Mouse (Mus musculus): ENCODE data around the gene Abcb8.

Abcb8 gene

DNA sequence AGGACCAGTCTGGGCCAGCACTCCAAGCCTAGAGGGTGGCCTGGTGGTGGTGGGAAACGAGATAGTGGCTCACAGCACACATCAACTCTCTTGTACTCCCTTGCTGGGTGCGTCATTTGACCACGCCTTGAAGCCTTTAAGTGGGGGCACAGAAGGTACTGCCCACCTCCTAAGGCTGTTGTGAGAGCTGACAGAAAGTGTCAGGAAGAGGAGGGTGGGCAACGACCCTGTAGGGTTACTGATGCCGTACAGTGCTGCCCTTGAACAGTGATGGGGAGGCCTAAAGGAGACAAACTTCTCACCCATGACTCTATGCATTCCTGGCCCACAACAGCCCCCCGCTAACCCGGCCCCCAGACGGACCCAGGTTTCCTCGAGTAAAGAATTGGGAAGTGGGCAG lies 27.0 kb upstream of the Abcb8 start:
- no peak for DNase-seq (ENCODE audit: low spot score in 2 of 2)

DNA sequence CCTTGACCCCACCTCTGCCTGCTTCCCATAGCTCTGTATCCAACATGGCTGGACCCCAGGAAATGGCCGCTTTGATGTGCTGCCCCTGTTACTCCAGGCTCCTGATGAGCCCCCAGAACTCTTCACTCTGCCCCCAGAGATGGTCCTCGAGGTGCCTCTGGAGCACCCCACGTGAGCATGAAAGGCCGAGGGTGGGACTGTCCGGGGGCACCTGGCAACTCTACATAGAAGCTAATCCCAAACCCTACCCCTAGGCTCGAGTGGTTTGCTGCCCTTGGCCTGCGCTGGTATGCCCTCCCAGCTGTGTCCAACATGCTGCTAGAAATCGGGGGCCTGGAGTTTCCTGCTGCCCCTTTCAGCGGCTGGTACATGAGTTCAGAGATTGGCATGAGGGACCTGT lies 23.7 kb upstream of the Abcb8 start:
- no peak for DNase-seq (ENCODE audit: low spot score in 2 of 2)

DNA sequence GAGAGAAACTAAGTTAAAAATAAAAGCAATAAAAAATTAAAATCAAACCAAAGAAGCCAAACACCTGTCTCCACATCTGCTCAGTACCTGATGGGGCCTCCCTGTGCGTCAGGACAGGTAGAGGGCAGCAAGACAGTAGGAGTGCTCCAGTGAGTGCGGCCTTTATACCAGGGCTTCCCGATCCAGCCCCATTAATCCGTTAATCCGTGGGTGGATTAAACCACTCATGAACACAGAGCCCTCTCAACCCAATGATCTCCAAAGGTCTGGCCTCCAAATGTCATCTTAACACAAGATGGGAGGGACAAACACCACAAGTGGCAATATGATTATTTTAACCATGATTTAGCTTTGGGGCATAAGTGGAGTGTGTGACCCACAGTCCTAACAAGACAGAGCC lies 19.7 kb upstream of the Abcb8 start:
- DNase-seq (ENCODE audit: low spot score in 2 of 2) = no peak

DNA sequence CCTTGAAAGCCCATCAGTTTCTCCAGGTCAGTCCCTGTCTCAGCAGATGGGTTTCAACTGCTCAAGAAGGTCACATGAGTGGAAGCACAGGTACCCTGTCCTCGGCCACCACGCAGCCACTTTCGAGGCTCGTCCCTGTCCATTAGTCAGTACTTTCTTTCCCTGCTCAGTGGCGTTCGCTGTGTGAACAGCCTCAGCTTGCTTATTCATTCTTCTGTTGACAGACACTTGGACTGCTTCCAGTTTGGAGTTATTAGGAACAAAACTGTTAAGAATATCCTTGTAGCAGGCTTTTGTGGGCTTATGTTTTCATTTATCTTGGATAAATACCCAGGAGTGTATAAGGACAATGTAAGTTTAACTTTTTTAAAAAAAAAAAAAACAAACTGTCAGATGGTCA lies 19.2 kb upstream of the Abcb8 start:
- DNase-seq (ENCODE audit: low spot score in 2 of 2) = no peak

DNA sequence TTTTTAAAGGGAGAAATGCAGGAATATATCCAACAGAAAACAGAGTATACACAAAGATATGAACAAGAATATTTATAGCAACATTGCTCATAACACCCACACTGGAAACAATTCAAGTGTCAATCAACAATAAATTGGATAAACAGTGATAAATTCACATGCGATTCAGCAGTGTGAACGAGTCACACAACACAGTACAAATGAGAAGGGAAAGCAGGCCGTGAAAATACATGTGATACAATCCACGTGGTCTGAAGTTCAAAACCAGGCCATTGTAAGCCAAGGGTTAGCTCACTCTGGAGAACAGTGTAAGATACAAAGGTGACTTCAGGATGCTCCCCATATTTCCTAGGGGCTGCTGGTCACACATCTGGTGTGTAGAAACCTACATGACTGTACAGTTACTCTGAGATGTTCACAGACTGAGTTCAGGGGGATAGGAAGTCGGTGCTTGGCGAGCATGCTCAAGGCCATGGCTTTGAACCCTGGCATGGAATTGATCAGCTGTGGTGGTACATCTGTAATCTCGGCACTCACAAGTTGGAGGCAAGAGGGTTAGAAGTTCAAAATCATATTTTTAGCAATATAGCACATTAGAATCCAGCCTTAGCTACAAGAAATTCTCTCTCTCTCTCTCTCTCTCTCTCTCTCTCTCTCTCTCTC lies 18.7 kb upstream of the Abcb8 start:
- DNase-seq (ENCODE audit: low spot score in 2 of 2) = no peak

DNA sequence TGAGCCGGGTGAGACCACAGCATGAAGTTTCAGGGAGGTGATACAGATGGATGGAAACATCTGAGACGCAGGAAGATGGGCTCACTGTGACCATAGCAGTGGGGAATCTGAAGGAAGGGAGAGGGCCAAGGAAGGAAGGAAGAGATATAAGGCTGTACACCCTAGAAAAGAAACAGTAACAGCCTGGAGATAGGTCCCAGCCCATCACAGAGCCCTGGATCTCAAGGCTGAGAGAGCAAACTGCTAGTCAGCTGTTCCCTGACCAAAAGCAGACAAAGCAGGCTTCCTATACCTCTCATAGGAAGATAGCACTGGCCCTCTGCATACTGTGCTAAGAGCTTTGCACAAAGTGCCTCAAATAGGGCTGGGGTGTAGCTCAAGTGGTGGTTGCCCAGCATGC lies 14.8 kb upstream of the Abcb8 start:
- DNase-seq (ENCODE audit: low spot score in 2 of 2) = no peak

DNA sequence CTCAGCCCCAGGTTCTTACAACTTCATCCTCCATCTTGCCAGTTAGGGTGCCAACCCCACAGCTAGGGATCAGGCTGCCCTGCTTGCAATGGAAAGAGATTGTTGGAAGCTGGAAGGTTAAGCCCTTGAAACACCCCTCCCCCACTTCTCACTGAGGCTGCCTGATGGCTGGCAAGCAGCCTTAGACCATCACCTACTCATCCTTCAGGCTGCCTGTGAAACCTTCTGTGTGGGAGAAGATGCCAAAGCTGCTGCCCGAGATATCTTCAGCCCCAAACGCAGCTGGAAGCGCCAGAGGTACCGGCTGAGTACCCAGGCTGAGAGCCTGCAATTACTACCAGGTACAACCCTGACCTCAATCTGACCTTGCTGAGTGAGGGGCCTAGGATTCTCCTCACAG lies 14.0 kb upstream of the Abcb8 start:
- DNase-seq (ENCODE audit: low spot score in 2 of 2) = no peak

DNA sequence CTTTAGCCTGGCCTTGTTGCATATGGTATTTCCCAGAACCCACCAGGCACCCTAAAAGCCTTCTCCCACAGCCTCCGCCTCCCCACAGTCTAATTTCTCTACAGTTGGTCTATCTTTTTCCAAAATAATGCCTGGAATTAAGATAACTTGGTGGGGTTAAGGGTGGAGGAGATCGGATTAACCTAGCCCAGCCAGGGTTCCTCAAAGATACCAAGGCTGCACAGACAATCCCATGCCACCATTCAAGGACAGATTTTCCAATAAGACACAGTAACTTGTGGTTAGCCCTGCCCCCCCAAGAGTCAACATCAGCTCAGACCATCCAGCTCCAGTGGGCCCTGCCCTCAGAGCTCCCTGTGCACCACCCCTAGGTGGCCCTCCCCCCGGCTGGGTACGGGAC lies 13.0 kb upstream of the Abcb8 start:
- no peak for DNase-seq (ENCODE audit: low spot score in 2 of 2)

DNA sequence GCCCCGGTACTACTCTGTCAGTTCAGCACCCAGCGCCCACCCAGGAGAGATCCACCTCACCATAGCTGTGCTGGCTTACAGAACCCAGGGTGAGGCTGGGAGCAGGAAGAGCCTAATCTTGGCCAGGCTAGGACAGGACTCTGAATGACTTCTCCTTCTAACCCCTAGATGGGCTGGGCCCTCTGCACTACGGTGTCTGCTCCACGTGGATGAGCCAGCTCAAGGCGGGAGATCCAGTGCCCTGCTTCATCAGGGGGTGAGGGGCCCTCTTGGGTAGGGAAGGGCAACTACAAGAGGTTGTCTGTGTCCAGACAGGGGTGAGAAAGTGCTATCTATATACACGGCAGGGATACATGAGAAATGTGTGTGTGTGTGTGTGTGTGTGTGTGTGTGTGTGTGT lies 12.0 kb upstream of the Abcb8 start:
- DNase-seq (ENCODE audit: low spot score in 2 of 2) = no peak

DNA sequence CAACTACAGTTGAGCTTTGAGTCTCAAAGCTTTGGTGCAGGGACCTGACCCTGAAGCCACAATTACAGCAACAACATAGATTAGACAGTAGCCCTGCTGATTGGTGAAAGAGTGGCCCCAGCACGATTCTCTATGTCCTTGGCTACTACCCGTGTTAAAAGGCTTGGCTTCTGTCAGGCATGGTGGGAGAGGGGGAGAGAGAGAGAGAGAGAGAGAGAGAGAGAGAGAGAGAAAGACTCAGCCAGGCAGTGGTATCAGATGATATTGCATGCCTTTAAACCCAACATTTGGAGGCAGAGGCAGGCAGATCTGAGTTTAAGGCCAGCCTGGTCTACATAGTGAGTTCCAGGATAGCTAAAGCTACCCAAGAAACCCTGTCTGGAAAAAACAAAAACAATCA lies 11.5 kb upstream of the Abcb8 start:
- no peak for DNase-seq (ENCODE audit: low spot score in 2 of 2)

DNA sequence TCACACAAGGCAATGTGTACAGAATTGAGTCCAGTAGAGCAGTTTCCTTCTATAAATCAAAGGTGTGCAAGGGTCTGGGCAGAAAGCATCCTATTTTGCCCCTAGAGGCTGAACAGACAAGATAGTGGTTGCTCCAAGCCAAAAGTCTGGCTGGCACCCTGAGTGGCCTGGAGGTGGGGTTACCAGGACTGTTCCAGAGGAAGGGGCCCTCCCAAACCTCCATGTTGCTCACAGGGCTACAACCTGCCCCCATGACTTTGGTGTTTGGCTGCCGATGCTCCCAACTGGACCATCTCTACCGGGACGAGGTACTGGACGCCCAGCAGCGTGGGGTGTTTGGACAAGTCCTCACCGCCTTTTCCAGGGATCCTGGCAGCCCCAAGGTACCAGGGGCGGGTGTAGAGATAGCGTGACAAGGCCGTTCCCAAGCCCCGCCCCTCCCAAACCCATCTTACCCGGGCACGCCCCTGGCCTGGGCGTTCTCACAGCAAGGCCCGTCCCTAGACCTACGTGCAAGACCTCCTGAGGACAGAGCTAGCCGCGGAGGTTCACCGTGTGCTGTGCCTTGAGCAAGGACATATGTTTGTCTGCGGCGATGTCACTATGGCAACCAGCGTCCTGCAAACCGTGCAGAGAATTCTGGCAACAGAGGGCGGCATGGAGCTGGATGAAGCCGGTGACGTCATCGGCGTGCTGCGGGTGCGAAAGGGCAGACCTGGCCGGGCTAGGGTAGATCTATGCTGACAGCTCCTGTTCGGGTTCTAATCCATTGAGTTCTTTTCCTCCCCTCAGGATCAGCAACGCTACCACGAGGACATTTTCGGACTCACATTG lies 10.2 kb upstream of the Abcb8 start:
- DNase-seq (ENCODE audit: low spot score in 2 of 2) = peak; percentile 83 to 91

DNA sequence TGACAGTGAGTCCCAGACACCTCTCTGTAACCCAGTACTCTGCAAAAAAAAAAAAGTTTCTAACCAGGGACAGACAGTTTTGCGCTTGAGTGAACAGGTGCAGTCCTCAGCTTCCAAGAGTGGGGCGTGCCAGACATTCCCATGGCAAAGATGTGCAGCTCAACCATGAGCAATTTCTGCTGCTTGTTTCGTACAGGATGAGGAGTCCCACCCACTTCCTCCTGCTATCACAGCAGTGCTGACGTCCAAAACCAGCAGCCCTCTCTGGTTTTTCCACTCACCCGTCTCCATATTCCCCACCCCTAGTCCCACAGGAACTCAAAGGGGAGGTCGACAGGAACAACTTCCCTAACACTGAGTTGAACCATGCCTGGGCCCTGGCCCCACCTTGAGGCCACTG lies 9.1 kb upstream of the Abcb8 start:
- DNase-seq (ENCODE audit: low spot score in 2 of 2) = no peak

DNA sequence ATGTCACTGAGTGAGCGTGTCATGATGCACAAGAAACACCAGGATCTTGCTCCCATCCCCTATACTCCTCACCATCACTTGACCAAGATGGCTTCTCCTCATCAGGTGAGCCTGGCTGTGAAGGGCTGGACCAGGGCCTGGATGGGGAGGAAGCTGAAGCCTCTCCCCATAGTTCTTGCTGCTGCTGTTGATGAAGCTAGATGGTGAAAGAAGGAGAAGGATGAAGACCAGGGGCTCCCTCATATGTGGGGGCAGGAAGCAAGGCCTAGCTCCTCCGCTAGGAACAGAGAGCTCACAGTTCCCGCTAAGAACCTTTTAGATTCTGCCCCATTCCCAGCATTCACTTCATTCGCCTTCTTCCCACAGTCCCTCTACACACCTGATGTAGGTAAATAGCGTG lies 8.1 kb upstream of the Abcb8 start:
- DNase-seq (ENCODE audit: low spot score in 2 of 2) = no peak

DNA sequence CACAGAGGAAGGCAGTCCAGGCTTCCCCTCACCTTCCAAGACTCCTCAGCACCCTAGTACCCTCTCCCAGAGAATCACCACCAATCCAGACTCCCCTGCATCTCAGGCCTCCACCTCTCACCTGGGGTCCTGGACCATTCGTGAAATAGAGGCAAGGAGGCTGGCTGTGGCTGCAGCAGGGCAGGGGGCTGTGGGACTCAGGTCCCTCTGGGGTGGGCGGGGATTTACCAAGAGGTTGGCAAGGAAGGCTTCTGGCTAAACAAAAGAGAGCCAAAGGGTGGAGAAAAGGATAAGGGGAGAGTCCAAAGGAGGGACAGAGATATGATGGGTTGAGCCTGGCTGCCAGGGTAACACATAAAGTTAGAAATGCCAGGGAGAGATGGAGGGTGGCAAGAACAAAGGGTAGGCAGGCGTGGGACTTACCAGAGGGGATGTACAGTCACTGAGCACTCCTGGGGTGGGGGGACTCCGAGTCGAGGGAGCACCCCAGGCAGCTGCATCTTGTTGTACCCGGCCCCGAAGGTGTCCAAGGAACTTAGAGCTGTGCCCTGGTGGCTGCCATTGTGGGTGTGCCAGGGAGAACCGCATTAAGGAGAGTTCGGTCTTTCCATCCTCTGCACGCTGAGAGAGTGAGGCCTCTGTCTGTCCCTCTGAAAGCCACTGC lies 7.4 kb upstream of the Abcb8 start:
- DNase-seq (ENCODE audit: low spot score in 2 of 2) = no peak

DNA sequence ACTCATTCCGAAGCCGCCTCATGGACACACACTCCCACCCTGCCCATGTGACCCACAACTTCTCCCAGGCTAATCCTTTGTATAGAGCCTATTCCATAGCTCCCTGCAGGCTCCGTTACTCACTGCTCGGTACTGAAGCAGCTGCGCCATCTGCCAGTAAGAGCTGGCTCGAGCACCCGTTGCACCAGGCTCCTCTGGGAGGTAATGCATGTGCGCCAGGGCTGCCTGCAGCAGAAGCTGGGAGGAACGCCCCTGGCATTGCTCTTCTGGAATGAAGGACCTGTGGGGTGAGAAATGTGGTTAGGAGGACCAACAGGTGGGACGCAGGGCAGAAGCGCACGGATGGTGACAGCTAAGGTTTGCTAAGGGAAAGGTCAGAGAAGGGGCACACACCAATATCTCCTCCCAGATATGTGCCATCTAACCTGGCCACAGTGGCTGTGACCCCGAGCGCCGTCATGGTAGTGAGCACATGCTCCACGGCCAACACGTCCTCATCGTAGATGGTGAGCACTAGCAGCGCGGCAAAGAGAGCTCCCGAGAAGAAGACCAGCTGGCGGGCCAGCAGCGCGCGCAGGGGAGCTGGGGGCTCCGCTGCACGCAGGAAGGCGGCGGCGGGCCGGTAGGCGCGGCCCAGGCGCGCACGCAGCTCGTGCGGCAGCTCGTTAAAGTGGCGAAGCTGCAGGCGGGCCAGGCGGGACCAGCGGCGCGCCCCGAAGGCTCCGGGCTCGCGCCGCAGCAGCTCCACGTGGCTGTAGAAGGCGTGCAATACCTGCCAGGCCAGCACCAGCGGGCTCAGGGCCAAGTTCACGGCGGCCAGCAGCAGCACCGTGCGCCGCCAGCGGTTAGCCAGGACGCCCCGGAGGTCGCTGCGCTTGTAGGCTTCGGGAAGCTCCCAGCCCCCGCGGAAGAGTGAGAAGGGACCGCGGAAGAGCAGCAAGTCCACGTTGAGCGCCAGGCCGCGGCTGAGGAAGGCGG lies 5.9 kb upstream of the Abcb8 start:
- peak; percentile 22 to 50 for DNase-seq (ENCODE audit: low spot score in 2 of 2)

DNA sequence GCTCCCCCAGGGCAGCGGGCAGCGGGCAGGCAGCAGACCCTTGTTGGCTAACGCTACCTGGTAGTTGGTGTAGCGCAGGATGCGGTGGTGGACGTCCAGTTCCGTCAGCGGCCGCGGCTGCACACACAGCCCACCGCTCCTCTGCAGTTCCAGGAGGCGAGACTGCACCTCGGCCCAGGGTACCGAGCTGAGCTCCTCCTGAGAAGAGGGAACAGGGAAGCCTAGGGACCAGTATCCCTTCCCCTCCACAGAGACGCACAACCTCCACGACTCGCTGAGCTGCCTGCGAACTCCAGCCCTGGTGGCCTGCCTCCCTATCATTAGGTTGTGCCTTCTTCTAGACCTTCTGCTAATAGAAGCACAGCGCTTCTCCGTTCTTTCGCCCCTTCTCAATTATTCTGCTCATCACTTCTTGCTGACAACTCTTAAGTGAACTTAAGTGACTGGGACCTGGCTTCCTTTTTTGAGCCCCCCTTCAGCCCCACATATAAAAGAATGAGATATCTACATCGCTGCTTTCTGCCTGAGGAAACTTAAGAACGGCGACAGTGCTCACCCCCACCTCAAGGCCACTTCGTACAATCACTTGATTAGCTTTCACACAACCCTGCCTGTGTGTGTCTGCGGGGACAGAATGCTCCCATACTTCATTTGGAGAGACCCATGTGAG lies 5.1 kb upstream of the Abcb8 start:
- DNase-seq (ENCODE audit: low spot score in 2 of 2) = no peak

DNA sequence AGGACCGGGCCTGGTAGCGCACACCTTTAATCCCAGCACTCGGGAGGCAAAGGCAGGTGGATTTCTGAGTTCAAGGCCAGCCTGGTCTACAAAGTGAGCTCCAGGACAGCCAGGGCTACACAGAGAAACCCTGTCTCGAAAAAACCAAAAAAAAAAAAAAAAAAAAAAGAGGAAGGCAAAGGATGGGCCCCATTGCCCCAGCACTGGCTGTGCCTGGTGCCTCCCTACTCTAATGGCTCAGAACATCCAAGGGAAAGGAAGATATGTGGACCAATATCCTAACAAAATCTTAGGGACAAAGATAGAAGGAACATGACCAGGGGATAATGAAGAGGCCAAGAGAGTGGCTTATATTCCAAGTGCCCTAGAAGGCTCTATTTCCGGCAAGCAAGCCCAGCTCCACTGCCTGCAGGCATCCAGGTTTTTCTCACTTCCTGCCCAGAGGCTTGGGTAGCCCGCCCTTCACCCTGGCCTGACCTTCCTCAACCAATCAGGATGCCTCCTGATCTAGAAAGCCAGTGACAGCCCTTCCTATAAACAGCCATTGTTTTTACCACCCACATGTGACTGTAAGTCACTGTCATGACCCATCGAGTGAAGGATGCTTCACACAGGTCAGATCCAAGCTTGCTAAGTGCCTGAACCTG lies 4.3 kb upstream of the Abcb8 start:
- peak; percentile 30 to 47 for DNase-seq (ENCODE audit: low spot score in 2 of 2)

DNA sequence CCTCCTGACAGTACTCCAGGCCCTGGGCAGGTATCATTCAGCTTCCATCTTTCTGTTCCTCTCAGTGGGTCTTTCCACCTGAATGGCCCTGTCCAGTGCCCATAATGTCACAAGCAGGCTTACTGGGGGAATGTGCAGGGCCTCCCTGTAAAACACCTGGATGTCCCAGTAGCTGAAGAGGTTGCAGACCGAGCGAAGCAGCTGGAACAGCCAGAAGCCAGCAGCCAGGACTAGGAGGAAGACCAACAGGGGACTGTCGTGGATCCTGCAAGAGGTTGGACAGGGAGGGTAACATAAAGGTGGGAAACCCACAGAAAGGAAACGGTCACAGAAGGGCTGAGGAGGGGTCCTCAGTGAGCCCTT lies 3.8 kb upstream of the Abcb8 start:
- no peak for DNase-seq (ENCODE audit: low spot score in 2 of 2)

DNA sequence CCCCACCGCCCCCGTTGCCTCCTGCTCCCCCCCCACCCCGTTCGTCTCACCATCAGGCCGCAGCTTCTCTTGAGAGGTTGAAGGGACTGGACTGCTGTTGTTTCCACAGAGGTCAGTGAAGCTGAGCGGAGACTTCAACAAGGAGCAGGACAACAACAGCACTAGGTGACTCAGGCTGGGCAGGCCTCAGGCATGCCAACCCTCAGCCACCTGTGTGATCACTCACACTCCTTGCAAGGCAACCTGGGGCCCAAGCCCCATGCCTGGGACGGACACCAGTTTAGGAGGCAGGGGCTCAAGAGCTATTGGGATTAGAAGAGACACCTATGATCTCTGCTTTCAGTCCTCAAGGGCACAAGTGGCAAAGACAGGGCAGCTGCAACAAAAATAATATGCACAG lies 1.6 kb upstream of the Abcb8 start, which contains the start of gene Atg9b:
Atg9b (minus strand) TSS at position 280 of the 400 bp plus-strand sequence.
- DNase-seq (ENCODE audit: low spot score in 2 of 2) = no peak

DNA sequence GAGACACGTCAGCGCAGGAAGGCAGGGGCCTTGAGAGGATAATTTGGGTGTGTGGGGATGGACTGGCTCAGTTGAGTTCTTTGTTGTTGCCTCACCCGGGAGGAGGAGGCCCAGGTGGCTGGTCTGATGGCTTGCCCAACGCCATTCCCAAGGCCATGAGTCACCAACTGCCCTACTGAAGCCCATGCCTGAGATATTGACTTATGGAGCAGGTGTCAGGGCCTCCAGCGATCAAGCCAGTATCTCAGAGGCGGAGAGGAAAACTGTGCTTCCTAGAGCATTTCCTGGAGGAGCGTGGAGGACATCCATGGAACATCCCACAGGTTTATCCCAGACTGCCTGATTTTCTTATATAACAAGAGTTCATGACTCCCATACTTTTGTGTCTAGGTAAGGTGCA lies 739 bp upstream of the Abcb8 start:
- no peak for DNase-seq (ENCODE audit: low spot score in 2 of 2)
